Mouse (Mus musculus): ENCODE measurements around the gene Eomes. TPM values are rescaled to one million over a fixed set of nuclear protein-coding genes. Genes with fewer than 3 reads are reported as not detected.

Eomes gene
- total and polyA plus RNA-seq, 3 experiments: not detected

DNA sequence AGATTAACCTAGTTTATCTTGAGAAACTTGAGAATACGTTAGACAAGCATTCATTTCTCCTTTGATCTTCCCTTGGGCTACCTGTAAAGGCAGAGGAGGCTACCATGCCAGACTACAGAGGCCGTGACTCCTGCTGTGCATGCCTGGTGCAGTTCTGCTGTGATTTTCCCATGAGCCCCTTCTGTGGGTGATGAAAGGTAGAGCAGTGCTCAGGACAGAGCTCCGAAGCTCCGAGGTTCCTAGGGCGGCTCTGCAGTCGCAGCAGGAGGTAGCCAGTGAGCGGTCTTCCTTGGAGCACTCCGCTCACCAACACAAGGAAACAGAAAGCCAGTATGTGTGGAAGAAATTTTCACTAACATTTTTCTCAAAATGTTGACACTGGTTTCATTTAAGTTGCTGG lies 43.6 kb downstream of the Eomes start:
- peaks cover 26 to 74% of the 10 kb centered on the region in 2 experiments for H3K36me3 ChIP-seq (replicated peaks in 1 of 2; ENCODE audit: control insufficient read depth in 1 of 2, insufficient read depth in 1 of 2, low read length in 1 of 2)
- TF ChIP-seq HCFC1 (IDR thresholded peaks at IDR 0.05; ENCODE audit: low read depth, low read length) (no peak), CHD1 (IDR thresholded peaks at IDR 0.05; ENCODE audit: low read depth, low read length) (no peak), CHD2 (IDR thresholded peaks at IDR 0.05; ENCODE audit: low read length) (no peak), POLR2A (IDR thresholded peaks at IDR 0.05; ENCODE audit: low read depth, low read length) (no peak), USF2 (conservative IDR thresholded peaks at IDR 0.05; ENCODE audit: low read depth, low read length) (no peak), NRF1 (IDR thresholded peaks at IDR 0.05; ENCODE audit: low read depth, low read length) (no peak), BHLHE40 (IDR thresholded peaks at IDR 0.05; ENCODE audit: low read depth, low read length) (no peak), ZC3H11A (IDR thresholded peaks at IDR 0.05; ENCODE audit: low read depth, low read length) (no peak), IRF4 (IDR thresholded peaks at IDR 0.05; ENCODE audit: low read depth, low read length) (no peak), ZMIZ1 (IDR thresholded peaks at IDR 0.05; ENCODE audit: low read depth, low read length) (no peak), MEF2A (IDR thresholded peaks at IDR 0.05; ENCODE audit: borderline replicate concordance, low read depth, low read length) (no peak), ZNF384 (IDR thresholded peaks at IDR 0.05; ENCODE audit: low read depth, low read length) (no peak), ETS1 (conservative IDR thresholded peaks at IDR 0.05; ENCODE audit: low read depth, low read length) (no peak), SIN3A (IDR thresholded peaks at IDR 0.05; ENCODE audit: low read length) (no peak), NELFE (IDR thresholded peaks at IDR 0.05; ENCODE audit: low read depth, low read length) (no peak), MAFK (IDR thresholded peaks at IDR 0.05; ENCODE audit: insufficient replicate concordance, low read length) (no peak), JUN (IDR thresholded peaks at IDR 0.05; ENCODE audit: insufficient read depth, low read depth, low read length) (no peak), MYC (IDR thresholded peaks at IDR 0.05; ENCODE audit: low read depth, low read length) (no peak), UBTF (IDR thresholded peaks at IDR 0.05; ENCODE audit: low read depth, low read length) (no peak)
- no peak for DNase-seq (ENCODE audit: extremely low read depth)
- no peaks in the 10 kb centered on the region for H3K27me3 ChIP-seq (replicated peaks)
- H3K79me2 ChIP-seq (replicated peaks; ENCODE audit: control insufficient read depth, extremely low read depth, insufficient read depth, poor library complexity, severe bottlenecking): peaks cover 14% of the 10 kb centered on the region
- H3K27ac ChIP-seq (ENCODE audit: insufficient read depth, low read depth): no peak overlapping the region
- H3K4me3 ChIP-seq (replicated peaks in 1 of 3; ENCODE audit: low read depth in 2 of 3, low read length in 2 of 3, poor library complexity in 1 of 3): no peak overlapping the region
- peaks cover 0 to 24% of the 10 kb centered on the region in 2 experiments; a peak in 2 of 4 replicates for H3K4me1 ChIP-seq (ENCODE audit: control insufficient read depth in 1 of 2, insufficient read depth in 2 of 2)
- dilution Hi-C loops (cut with MboI; ENCODE audit: extremely low pct_ligation_motif_present, extremely low pct_unique_long_range_greater_than_20kb, low sequenced_read_pairs) (no loop called here), in situ Hi-C loops (cut with MboI; ENCODE audit: low pct_ligation_motif_present, low pct_unique_long_range_greater_than_20kb, low sequenced_read_pairs) (no loop called here)
- H3K9ac ChIP-seq (ENCODE audit: insufficient read depth, low read depth): no peak overlapping the region
- H3K9me3 ChIP-seq (replicated peaks; ENCODE audit: low read length): no peaks in the 10 kb centered on the region
- no peak overlapping the region for H3K4me2 ChIP-seq (ENCODE audit: insufficient read depth, low read depth, poor library complexity, severe bottlenecking)

DNA sequence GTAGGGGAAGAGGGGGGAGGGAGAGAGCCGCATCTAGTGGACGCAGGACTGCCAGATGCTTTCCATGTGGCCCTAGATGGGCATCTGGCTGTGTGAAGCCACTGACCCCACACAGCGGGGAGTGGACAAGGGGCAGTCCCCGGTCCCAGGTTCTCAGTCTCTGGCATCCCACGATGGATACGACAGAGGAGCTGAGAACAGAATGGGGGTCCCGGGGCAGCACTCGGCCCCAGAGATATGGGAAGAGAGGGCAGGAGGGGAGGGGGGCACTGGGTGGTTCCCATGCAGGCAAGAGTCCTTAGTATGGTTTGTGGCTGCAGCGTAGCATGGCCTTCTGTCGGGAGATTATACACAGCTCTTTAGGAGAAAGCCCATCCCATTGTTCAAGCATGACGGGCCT lies 45.7 kb downstream of the Eomes start:
- Histone ChIP-seq H3K9ac (ENCODE audit: insufficient read depth, low read depth) (no peak overlapping the region), H3K27ac (ENCODE audit: insufficient read depth, low read depth) (no peak overlapping the region), H3K27me3 (replicated peaks) (no peaks in the 10 kb centered on the region), H3K79me2 (replicated peaks; ENCODE audit: control insufficient read depth, extremely low read depth, insufficient read depth, poor library complexity, severe bottlenecking) (peaks cover 6% of the 10 kb centered on the region; the same call in 1 of the 2 replicates), H3K4me3 (replicated peaks in 1 of 3; ENCODE audit: low read depth in 2 of 3, low read length in 2 of 3, poor library complexity in 1 of 3) (no peak overlapping the region), H3K4me2 (ENCODE audit: insufficient read depth, low read depth, poor library complexity, severe bottlenecking) (no peak overlapping the region), H3K36me3 (replicated peaks in 1 of 2; ENCODE audit: control insufficient read depth in 1 of 2, insufficient read depth in 1 of 2, low read length in 1 of 2) (peaks cover 34 to 80% of the 10 kb centered on the region in 2 experiments), H3K4me1 (ENCODE audit: control insufficient read depth in 1 of 2, insufficient read depth in 2 of 2) (peaks cover 0 to 15% of the 10 kb centered on the region in 2 experiments; a peak in 2 of 4 replicates), H3K9me3 (replicated peaks; ENCODE audit: low read length) (no peaks in the 10 kb centered on the region)
- in situ Hi-C loops (cut with MboI; ENCODE audit: low pct_ligation_motif_present, low pct_unique_long_range_greater_than_20kb, low sequenced_read_pairs) (no loop called here), dilution Hi-C loops (cut with MboI; ENCODE audit: extremely low pct_ligation_motif_present, extremely low pct_unique_long_range_greater_than_20kb, low sequenced_read_pairs) (no loop called here)
- TF ChIP-seq TCF12 (IDR thresholded peaks at IDR 0.05; ENCODE audit: low read depth, low read length) (no peak), CTCF (conservative IDR thresholded peaks at IDR 0.05 in 1 of 2, IDR thresholded peaks at IDR 0.05 in 1 of 2; ENCODE audit: low read depth in 2 of 2, low read length in 2 of 2) (no peak), ZKSCAN1 (IDR thresholded peaks at IDR 0.05; ENCODE audit: borderline replicate concordance, low read depth, low read length) (no peak), NRF1 (IDR thresholded peaks at IDR 0.05; ENCODE audit: low read depth, low read length) (no peak), PAX5 (IDR thresholded peaks at IDR 0.05; ENCODE audit: low read length) (no peak), UBTF (IDR thresholded peaks at IDR 0.05; ENCODE audit: low read depth, low read length) (no peak), USF1 (IDR thresholded peaks at IDR 0.05; ENCODE audit: low read depth, low read length) (no peak), KAT2A (IDR thresholded peaks at IDR 0.05; ENCODE audit: insufficient replicate concordance, low read length) (no peak), GABPA (IDR thresholded peaks at IDR 0.05; ENCODE audit: insufficient replicate concordance, low read depth, low read length) (no peak), NELFE (IDR thresholded peaks at IDR 0.05; ENCODE audit: low read depth, low read length) (no peak), MYC (IDR thresholded peaks at IDR 0.05; ENCODE audit: low read depth, low read length) (no peak), ELF1 (IDR thresholded peaks at IDR 0.05; ENCODE audit: low read depth, low read length) (no peak), ZNF384 (IDR thresholded peaks at IDR 0.05; ENCODE audit: low read depth, low read length) (no peak), CHD1 (IDR thresholded peaks at IDR 0.05; ENCODE audit: low read depth, low read length) (no peak), SMC3 (IDR thresholded peaks at IDR 0.05; ENCODE audit: low read depth, low read length) (no peak), USF2 (conservative IDR thresholded peaks at IDR 0.05; ENCODE audit: low read depth, low read length) (no peak), MAZ (IDR thresholded peaks at IDR 0.05; ENCODE audit: low read depth, low read length) (no peak), MAFK (IDR thresholded peaks at IDR 0.05; ENCODE audit: insufficient replicate concordance, low read length) (no peak), ETS1 (conservative IDR thresholded peaks at IDR 0.05; ENCODE audit: low read depth, low read length) (no peak)
- no peak for DNase-seq (ENCODE audit: extremely low read depth)

Measured in CH12.LX (cell line).